Mouse (Mus musculus) heart, postnatal 36 days (tissue): ENCODE data around the gene Vezf1. TPM values are rescaled to one million over a fixed set of nuclear protein-coding genes. Genes with fewer than 3 reads are reported as not detected.

Experiments
- DNase-seq, 2 experiments: peaks; one replicate each; pipeline ENCODE4 v3.0.0; 2021 to 2022
- intact Hi-C: fragments of 180-260 bp; cut with DNase I; formaldehyde crosslinking; loops from one replicate; pipeline ENCODE4 v1.15.1; 2025
- total RNA-seq, 2 experiments: library from RNA; stranded (reverse); gene quantifications; 2 replicates each; pipeline ENCODE4 v1.2.3; 2021

Gene Vezf1
- total RNA-seq, 2 experiments from 2014 or later, result 45.0 to 46.7 TPM

DNA sequence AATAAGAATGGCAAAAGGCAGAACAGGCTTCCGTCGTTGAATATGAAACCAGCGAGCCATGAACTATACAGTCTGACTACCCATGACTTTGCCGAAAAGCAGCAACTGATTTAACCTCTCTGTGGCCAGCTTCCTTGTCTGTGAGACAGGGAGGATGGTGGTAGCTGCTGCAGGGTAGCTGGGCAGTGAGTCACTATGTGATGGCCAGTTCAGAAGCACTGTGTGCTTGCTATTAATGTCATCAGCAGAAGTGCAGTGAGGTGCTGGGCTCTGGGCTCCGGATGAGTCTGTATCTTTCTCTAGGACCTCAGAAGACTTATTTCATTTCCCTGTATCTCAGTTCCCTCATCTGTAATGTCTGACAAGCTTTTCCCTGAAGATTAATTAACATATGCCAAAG is 22.2 kb downstream of the Vezf1 start:
- DNase-seq, result no peak
- intact Hi-C loops, result no loop called here

DNA sequence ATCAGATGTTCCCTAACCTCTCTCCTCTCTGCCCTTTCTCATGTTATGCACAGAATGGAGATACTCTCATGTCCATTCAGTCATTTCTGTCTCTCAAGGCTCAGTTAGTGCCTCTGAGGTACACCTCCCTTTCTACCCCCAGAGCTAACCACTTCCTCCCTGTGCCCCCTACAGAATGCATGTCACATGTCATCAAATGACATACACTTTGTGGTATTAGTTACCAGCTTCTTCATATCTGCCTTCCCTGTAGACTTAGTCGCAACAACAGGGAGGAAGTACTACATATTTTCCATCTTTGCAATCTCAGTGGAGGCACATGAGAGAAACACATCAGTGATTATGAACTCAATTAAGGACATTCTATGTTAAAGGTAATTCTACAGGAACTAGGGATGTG is 23.9 kb downstream of the Vezf1 start:
- intact Hi-C loops, result no loop called here
- no peak for DNase-seq

DNA sequence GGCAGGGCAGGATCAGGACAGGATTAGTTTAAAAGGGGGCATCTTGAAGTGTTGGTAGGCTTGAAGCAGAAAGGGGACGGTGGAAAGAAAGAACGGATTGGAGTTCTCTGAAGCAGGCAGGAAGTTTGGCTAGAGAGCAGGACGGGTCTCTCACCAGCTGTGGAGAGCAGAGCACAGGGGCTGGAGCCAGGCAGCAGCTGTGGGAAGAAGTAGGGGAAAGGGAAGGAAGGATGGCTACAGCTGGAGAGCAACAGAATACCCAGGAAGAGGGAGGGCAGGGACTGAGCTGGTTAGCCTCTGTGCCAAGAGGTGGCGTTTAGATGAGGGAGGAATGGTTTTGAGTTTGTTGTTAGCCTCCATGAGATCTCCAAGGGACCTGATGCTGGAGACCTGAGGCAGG is 29.1 kb downstream of the Vezf1 start:
- intact Hi-C loops, result no loop called here
- peak; percentile 41 to 52 for DNase-seq

DNA sequence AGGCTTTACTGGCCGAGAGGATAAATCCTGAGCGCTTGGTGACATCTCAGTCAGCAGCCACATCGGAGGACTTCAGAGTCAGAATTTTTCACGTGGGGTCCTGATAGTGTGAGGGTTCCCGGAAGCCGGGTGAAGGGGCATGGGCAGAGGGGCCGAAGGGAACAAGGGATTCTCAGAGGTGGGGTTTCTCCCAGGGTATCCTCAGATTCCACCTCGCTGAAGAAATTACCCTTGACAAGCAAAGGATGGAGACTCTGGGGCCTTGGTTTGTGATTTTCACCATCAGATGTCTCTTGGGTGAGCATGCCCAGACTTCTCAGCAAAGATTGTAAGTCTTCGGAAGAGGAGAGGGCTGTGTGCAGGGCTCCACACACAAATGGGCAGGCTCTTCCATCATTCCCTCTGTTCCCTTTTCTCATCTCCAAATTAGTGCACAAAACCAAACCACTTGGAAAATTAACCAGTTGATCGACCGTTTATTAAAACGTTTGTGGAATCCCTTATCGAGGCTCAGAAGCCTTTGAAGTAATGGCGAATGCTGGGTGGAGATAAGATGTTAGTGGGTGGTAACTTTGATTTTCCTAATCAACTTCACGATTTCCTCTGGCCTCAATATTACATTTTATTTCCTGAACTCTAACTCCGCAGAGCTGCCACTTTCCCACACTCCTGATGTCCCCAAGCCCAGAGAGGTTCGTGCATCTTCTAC is 30.1 kb downstream of the Vezf1 start, which contains the start of gene Cuedc1:
TSS of gene Cuedc1 (plus strand) at position 38 of the 709 bp plus-strand sequence.
- intact Hi-C loops, result loop anchor here (2.0 kb wide), 2 partner anchors 29 to 65 kb away; partner anchors contain the start of gene Vezf1
- no peak for DNase-seq

DNA sequence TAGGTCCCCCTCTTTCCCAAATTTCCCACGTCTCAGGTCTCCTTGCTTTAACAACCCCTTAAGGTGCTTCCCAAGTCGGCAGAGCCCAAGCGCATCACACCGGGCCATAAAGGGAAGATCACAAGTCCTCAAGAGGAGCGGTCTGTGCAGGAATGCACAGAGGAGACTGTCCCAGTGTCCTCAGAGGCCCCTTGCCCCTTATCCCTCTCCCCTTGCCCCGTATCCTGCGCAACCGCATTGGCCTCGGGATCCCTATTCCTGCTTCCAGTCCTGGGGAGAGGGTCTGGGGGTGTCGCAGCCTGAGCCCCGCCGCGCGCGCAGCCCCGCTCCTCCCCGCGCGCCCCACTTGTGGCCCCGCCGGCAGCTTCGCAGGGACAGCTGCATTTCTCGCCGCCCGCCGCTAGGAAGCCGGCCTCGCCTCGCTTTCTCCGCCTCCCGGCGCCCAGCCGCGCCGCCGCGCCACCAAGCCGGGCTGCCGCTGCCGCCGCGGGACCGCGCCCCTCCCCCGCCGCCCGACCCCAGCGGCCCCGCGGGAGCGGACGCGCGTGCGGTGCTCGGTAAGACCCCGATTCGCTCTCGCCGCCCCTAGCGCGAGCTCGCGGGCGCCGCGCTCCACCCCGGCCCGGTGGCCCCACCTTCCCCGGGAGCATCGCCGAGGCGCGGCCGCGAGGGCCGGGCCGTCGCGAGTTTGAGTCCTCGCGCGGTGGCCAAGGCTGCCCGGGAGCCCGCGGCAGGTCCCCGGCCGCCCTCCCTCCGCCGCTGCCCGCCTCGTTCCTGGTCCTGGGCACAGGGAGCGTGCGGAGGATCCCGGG is 30.9 kb downstream of the Vezf1 start:
- DNase-seq, result peak; percentile 82 to 89
- intact Hi-C loops, result loop anchor here (2.0 kb wide), 2 partner anchors 30 to 64 kb away; partner anchors contain the start of gene Vezf1

DNA sequence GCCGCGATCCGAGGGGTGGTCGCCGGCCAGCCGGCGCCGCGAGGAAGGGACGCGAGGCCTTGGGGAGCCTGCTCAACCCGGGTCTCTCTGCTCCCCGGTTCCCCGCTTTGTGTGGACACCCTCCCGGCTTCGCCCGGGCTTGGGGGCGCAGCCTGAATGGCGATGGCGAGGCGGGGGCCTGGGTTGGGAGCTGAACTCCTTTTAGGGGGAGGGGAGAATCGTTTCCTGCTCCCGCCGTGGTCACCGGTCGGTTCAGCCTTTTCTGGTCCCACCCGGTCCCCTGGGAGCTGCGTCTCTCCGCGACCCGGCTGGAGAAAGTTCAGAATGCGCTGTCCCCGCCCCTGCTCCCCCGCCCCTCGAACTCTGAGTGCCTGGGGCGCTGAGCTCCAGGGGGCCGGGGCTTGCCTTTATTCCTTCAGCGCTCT is 31.5 kb downstream of the Vezf1 start:
- peak; percentile 87 to 88 for DNase-seq
- intact Hi-C loops, result loop anchor here (2.0 kb wide), 2 partner anchors 31 to 63 kb away; partner anchors contain the start of gene Vezf1

DNA sequence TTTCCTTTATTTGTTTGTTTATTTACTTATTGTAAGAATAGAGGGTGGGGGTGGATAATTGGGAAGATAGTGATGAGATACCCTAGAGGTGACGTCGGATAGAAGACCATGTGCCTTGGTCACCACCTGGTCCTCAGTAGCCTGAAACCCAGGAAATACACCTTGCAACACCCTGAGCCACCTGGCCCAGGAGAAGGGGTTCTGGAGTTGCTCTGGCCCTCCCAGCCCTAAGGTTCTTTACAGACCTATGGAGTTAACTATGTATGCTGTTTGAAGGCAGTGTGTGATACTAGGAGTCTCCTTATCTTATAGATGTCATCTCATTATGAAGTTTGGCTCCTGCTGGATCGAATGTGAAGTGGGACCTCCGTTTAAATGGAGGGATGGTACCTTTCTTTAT is 32.1 kb downstream of the Vezf1 start:
- DNase-seq, result no peak
- intact Hi-C loops, result no loop called here

DNA sequence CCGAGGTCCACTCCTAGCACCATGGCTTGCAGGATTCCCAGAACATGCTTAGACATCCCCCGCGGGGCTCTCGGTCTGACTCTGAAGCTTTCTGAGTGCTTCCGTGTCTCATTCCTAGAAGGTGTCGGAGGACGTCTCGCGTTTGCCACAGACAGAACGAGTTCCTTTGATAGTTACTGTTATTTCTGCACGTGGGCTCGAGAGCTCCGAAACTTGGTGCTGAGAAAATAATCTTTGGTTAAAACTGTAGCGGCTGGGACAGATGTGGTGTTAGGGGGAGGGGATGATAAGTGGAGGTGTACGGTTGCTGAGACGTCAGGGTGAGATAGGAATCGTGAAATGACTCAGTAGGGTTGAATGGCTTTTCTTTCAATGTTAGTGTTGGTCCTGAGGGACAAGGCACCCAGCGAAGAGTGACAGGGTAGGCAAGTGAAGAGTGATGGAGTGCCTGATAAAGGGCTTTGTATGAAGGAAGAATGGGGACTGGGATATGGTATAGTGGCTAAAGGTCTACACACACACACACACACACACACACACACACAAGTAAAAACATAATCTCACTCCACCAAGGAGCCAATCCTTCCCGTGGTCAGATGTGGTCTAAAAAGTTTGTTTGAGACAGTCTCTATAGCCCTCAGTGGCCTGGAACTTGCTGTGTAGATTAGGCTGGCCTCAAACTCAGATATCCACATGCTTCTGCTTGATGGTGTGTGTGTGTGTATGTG is 35.3 kb downstream of the Vezf1 start:
- intact Hi-C loops, result no loop called here
- no peak for DNase-seq

DNA sequence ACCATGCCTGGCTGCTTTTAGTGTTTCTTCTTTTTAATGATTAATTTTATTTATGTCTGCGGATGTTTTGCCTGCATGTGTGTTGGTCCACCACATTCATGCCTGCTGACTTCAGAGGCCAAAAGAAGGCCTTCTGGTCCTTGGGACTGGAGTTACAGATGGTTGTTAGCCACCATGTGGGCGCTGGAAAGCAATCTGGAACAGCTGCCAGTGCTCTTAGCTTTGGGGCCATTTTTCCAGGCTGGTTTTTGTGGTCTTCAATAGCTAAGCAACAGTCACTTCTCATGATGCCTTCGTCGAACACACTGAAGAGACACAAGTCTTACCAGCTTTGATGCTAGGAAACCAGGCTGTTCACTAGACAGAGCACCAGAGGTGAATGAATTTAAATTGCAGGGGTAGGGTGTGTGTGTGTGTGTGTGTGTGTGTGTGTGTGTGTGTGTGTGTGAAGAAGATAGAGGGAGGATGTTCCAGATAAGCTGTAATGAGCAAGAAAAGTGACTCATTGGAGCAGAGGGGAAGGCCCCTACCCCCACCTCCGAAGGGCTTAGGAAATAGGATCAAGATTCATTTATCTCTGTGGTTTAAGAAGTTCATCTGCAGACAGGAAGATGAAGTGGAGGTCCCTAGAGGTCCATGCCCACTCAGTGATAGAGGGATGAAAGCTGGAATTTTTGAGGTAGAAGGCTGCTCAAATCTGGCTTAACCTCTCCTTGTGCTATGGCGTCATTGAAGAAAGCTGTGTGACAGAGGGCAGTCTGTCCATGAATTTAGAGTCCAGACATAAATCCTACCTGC is 37.6 kb downstream of the Vezf1 start:
- intact Hi-C loops, result no loop called here
- DNase-seq, result no peak

DNA sequence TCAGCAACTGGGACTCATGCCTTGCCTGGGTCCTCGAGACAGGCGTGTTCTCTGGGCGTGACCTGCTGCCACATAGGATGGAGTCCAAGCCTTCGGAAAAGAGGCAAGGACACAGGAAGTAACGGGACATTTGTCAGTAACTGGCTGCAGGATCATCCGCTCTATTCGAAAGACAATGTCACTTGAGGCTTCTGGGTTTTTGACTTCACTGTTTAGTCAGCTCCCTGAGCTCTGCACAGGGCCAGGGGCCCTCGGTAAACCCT is 38.1 kb downstream of the Vezf1 start:
- no peak for DNase-seq
- intact Hi-C loops, result no loop called here

DNA sequence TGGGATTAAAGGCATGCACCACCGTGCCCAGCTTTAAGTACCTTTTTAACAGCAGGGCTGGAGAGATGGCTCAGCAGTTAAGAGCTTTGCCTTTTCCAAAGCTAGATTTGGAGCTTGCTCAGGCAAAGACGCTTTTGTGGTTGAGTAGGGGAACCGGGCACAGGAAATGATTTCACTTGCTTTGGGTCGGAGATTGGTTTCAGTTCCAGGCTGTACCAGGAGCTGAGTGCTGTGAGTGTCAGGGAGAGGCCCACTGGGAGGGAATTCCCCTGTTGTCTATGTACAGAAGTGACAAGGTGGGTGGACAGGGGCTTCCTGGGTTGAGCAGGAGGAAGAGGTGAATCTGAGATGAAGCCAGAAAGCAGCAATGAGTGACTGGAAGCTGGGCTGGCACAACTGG is 39.3 kb downstream of the Vezf1 start:
- intact Hi-C loops, result no loop called here
- no peak for DNase-seq

DNA sequence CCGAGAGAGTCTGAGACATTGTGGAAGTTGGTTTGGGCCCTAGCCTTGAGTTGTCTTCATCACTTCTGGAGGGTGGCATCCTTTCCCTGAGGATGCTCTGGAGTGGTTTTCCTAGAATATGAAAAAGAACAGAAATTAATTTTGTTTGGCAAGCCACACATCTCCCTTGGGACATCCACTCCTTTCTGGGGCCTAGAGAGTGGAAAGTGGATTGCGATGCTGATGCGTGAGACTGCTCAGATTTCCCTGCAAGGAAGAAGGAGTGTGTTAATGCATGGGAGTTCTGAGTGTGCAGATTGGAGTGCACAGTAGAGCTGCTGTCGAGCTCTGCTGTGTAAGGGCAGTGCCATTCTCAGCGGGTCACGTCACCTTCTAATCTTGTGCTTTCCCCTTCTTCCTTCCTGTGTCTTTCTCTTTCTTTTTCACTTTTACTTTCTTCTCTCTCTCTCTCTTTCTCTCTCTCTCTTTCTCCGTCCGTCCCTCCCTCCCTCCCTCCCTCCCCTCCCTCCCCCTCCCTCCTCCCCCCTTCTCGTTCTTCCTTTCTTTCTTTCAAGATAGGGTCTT is 42.0 kb downstream of the Vezf1 start:
- DNase-seq, result no peak
- intact Hi-C loops, result no loop called here

DNA sequence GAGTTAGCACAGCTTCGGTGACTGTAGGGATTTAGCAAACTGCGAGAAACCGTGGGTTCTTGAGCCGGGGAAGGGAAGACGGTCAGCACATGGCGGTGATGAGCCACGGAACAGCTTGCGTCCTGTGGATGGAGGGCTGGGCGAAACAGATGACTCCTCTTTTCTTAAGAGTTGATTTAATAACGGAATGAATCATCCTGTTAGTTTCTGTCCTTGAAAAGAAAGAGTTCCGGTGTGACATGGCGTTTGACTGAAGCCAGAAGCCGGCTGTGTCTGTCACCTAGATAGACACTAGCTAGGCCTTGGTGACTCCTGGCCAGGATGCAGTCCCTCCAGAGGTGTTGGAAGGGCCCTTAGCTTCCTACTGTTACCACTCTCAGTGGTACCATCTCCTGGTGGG is 44.0 kb downstream of the Vezf1 start:
- DNase-seq, result peak in 1 of 2 experiments; percentile 30
- intact Hi-C loops, result no loop called here

DNA sequence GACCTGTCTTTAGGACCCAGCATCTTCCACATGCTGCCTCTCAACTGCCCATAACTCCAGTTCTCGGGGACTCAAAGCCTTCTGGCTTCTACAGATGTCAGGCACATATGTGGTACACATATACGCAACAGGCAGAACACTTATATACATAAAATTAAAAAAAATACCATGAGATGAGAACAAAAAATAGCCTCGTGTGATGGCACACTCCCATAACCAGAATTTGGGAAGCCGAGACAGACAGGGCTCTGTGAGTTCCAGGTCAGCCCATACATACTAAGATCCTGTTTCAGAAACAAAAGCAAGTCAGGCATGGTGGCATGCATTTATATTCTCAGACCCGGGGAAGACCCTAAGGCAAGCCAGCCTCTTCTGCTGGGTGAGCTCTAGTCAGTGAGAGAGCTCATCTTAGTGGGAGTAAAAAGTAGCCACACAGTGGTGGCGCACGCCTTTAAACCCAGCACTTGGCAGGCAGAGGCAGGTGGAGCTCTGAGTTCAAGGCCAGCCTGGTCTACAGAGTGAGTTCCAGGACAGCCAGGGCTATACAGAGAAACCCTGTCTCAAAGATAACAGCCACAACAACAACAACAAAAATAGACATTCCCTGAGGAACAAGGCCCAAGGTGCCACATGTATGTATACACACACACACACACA is 44.7 kb downstream of the Vezf1 start:
- DNase-seq, result no peak
- intact Hi-C loops, result no loop called here

DNA sequence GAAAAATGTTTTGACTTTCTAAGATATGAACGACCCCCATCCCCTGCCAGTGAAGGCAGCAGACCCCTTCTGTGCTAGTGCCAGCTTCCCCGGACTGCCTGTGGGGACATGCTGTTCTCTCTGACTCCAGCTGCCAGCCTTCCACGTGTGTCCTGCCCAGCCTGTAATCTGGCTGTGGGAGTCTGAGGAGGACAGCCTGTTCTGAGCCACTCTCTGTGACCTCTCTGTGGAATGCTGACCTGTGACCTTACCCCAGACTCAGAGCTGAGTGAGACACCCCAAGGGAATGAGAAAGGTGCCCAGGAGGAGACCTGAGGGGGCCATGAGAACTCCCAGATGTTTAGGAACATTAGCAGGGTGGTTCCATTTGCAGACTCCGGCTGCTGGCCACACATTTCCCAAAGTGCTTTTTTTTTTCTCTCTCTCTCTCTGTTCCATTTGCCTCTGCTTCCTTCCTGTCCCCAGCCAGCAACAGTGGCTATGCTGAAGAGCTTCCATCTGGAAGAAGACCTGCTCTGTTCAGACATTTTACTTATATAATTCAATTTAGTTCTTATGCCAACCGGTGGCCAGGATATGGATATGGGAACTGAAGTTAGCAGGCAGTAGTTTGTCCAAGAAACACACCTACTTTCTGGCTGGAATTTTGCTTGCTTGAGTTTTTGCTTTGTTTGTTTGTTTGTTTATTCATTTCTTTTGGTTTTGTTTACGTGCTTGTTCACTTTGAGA is 45.6 kb downstream of the Vezf1 start:
- DNase-seq, result peak; percentile 60 to 73
- intact Hi-C loops, result no loop called here

DNA sequence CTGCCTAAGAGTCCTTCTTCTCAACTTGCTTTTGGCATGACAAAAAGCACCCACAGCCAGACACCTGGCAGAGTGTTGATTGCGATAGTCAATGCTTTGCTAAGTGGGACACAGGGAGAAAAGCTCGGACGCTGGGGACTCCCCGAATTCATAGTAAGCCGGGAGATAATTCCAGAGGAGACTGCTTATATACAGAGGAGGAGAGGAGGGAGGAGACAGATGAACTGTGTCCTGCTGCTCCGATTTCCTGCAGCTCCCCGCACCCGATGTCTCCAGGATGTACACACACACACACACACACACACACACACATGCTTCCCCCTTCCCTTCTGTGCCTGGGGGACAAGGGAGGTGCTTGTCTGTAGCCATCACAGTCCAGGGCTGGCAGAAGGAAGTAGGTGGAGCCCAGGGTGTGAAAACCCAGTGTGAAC is 46.8 kb downstream of the Vezf1 start:
- intact Hi-C loops, result loop anchor here (1.0 to 5.0 kb wide), 2 partner anchors 47 to 67 kb away; partner anchors contain the start of gene Vezf1
- DNase-seq, result peak; percentile 65 to 70

DNA sequence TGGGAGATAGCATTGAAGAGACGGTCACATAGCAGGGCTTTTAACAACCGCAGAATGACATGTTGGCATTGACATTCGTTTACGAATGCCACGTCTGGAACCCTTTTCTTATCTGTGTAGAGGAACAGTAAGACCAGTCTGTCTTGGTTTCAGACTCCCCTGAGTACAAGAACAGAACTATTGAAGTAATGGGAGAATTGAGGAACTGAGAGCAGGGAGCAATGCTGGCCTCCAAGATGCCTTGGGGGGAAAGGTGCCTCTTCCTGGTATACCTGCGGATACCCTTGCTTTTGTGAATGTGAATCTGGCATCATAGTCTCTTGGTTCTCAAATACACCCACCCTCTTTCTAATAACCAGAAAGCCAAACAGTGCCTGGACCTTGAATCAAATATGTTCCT is 48.5 kb downstream of the Vezf1 start:
- intact Hi-C loops, result loop anchor here (5.0 kb wide), 1 partner anchor 66 kb away; no protein-coding TSS in a partner anchor
- no peak for DNase-seq

DNA sequence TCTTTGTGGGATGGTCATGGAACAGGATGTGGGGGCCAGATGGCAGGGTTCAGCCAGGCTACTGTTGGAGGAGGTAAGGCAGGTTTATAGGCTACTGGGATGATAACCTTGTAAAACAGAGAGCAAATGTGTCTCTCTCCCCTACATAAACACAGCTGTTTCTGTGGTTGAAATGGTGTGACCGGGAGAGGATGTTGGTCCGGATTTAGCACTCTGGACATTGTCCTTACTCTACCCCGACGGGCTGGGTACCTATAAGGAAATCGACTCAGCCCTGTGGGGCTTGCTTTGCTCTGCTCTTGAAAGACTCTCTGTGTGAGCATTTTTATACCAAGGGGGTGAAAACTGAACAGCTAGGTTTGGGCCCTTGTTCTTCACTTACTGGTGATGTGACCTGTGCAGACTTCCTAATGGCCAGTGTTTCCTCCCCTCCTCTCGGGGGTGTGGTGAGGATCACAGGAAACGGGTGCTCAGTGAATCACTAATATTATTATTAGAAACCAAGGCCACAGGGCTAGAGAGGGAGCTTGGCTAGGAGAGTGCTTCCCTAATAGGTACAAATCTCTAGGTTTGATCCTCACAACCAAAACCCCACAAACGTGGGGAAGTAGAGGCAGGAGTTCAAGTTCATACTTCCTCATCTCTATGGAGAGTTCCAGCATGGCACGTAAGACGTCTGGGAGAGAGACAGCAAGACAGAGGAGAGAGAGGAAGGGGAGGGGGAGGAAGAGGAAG is 49.4 kb downstream of the Vezf1 start:
- DNase-seq, result peak; percentile 54 to 74
- intact Hi-C loops, result loop anchor here (1.0 to 5.0 kb wide), 4 partner anchors 15 to 65 kb away; no protein-coding TSS in a partner anchor
